Mouse (Mus musculus) limb, embryonic 15.5 days (tissue): ENCODE results near the gene Cers1. TPM values are rescaled to one million over a fixed set of nuclear protein-coding genes. Genes with fewer than 3 reads are reported as not detected.

Source experiments
- ATAC-seq: fragments of 200-750 bp; cut with Nextera tagmentation; 2 replicates; pipeline ENCODE4 v1.8.0; 2017; ENCODE audit warnings: low read depth, moderate TSS enrichment; ENCODE audit not compliant: insufficient number of reproducible peaks, low FRiP score, low TSS enrichment
- H3K27ac ChIP-seq: fragments of 300-500 bp; sonication (generic); 2 replicates; pipeline ENCODE4 v1.5.1; 2015; ENCODE audit warnings: moderate library complexity, mild to moderate bottlenecking, inconsistent platforms
- H3K27me3 ChIP-seq: fragments of 300-500 bp; sonication (generic); 2 replicates; pipeline ENCODE4 v1.6.1; 2015; ENCODE audit warnings: inconsistent platforms
- H3K36me3 ChIP-seq: fragments of 300-500 bp; sonication (generic); 2 replicates; pipeline ENCODE4 v1.6.1; 2015; ENCODE audit warnings: inconsistent platforms
- H3K4me1 ChIP-seq: fragments of 300-500 bp; sonication (generic); 2 replicates; pipeline ENCODE4 v1.6.1; 2015; ENCODE audit warnings: inconsistent platforms
- H3K4me2 ChIP-seq: fragments of 300-500 bp; sonication (generic); 2 replicates; pipeline ENCODE4 v1.6.1; 2015; ENCODE audit warnings: mild to moderate bottlenecking, inconsistent platforms
- H3K4me3 ChIP-seq: fragments of 300-500 bp; sonication (generic); 2 replicates; pipeline ENCODE4 v1.5.1; 2015; ENCODE audit warnings: mild to moderate bottlenecking, inconsistent platforms
- H3K9ac ChIP-seq: fragments of 300-500 bp; sonication (generic); 2 replicates; pipeline ENCODE4 v1.6.1; 2015; ENCODE audit warnings: inconsistent platforms
- H3K9me3 ChIP-seq: fragments of 300-500 bp; sonication (generic); 2 replicates; pipeline ENCODE4 v1.6.1; 2016; ENCODE audit warnings: inconsistent platforms
- WGBS: fragments of 180-500 bp; shearing (Covaris S2); methylation state at CpG from one replicate; pipeline ENCODE4 v1.1.7; 2015; 5-methylcytosine and 5-hydroxymethylcytosine counted together
- polyA plus RNA-seq: library from polyadenylated mRNA; unstranded; fragments of >200 nt; fragmentation: Nextera tagmentation; extraction: Ambion mirVana; gene quantifications from 2 replicates; pipeline ENCODE4 v1.2.1, GENCODE M21; 2015

Cers1 gene
- polyA plus RNA-seq, 1 experiment from 2014 or later = 8.8 TPM

DNA sequence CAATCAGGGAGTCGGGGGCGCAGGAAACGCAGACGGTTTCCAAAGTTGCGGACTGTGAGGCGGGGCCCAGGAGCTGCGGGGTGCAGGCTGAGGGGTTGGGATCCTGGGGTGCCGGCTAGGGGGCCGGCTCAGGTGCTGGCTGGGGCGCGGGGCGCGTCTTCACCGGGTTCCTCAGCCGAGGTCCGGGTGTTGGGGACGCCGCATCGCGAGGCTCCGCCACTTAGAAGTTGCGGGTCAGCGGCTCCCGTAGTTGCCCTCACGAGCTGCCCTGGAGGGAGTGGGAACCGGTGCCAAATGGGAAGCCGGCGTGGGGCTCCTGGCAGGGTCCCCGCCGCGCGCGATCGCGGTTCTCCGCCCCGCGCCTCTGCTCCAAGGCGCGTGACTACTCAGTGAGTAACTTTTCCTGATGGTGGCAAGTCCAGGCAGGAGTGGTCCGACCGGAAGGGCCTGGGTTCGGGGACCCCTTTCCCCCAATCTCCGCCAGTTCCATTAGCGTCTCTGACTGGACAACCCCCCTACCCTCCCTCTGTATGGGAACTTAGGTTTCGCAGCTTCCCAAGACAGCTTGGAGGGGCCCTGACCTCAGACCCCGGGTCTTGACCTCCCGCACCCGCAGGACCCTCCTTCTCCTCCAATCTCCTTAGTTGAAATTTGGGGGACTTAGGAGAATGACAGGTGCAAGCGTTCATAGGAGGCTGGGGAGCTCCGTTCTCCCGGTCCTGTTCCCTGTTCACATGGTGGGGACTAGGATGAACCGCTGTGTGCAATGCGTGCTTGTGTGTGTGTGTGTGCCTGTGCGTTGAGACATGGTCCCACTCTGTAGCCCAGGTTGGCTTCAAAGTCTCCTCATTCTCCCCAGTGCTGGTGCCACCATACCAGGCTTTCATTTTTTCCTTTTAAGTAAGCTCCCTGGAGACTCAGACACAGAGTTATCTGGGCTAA, 32.2 kb upstream of the Cers1 start:
- H3K27me3 ChIP-seq = no peaks in the 10 kb centered on the region
- H3K36me3 ChIP-seq = peaks cover 37% of the 10 kb centered on the region
- no peaks in the 10 kb centered on the region for H3K9me3 ChIP-seq
- 1% methylated on average over 55 of the region's 55 CpGs for WGBS
- peaks cover 18% of the 10 kb centered on the region for H3K4me1 ChIP-seq
- H3K4me2 ChIP-seq = peak overlapping the region; percentile 79
- peak overlapping the region; percentile 86 for H3K4me3 ChIP-seq
- H3K27ac ChIP-seq = peak overlapping the region; percentile 87
- peak overlapping the region; percentile 87 for H3K9ac ChIP-seq
- peak; percentile 49 for ATAC-seq

DNA sequence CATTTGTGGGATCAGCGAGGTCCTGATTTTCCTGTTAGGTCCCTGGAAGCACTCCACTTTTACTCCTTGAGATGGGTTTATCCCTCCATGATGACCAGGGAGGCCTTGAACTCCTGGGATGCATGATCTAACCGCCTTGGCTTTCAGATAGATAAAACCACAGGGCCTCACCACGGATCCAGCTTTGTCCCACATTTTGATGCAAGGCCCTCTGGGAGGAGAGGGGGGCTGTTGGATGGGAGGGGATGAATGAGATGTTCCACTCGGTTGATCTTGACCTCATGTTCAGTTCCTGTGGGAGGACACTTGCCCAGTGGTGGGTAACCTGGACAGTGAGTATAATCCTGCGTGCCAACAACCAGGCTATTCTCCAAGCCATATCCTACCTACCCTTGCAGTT, 31.2 kb upstream of the Cers1 start:
- Histone ChIP-seq H3K4me1 (peaks cover 18% of the 10 kb centered on the region), H3K27me3 (no peaks in the 10 kb centered on the region), H3K4me2 (no peak overlapping the region), H3K4me3 (no peak overlapping the region), H3K27ac (no peak overlapping the region), H3K36me3 (peaks cover 46% of the 10 kb centered on the region), H3K9ac (no peak overlapping the region), H3K9me3 (no peaks in the 10 kb centered on the region)
- no peak for ATAC-seq
- 82% methylated on average over 5 of the region's 5 CpGs for WGBS

- Histone ChIP-seq H3K9ac (no peak overlapping the region), H3K9me3 (no peaks in the 10 kb centered on the region), H3K27me3 (no peaks in the 10 kb centered on the region), H3K4me2 (no peak overlapping the region), H3K36me3 (peaks cover 54% of the 10 kb centered on the region), H3K4me3 (no peak overlapping the region), H3K4me1 (peaks cover 18% of the 10 kb centered on the region), H3K27ac (no peak overlapping the region)
- ATAC-seq = no peak
- WGBS = 97% methylated on average over 15 of the region's 15 CpGs
Measured at GRCm38 (mm10) chr8:70285304-70285703, 30.3 kb upstream of the Cers1 start.

- no peaks in the 10 kb centered on the region for H3K27me3 ChIP-seq
- 88% methylated on average over 8 of the region's 8 CpGs for WGBS
- H3K9me3 ChIP-seq = no peaks in the 10 kb centered on the region
- no peak overlapping the region for H3K9ac ChIP-seq
- no peak overlapping the region for H3K27ac ChIP-seq
- H3K36me3 ChIP-seq = peaks cover 69% of the 10 kb centered on the region
- no peak for ATAC-seq
- H3K4me1 ChIP-seq = peaks cover 18% of the 10 kb centered on the region
- H3K4me3 ChIP-seq = no peak overlapping the region
- H3K4me2 ChIP-seq = no peak overlapping the region
Measured at GRCm38 (mm10) chr8:70286737-70287136, 28.8 kb upstream of the Cers1 start.

GRCm38 (mm10) chr8:70293988-70294405, 21.6 kb upstream of the Cers1 start:
- Histone ChIP-seq H3K9ac (no peak overlapping the region), H3K36me3 (peaks cover 95% of the 10 kb centered on the region), H3K4me1 (peaks cover 6% of the 10 kb centered on the region; the same call in 1 of the 2 replicates), H3K9me3 (no peaks in the 10 kb centered on the region), H3K4me2 (no peak overlapping the region), H3K27ac (peak overlapping the region; percentile 59), H3K4me3 (no peak overlapping the region), H3K27me3 (no peaks in the 10 kb centered on the region)
- 0 out of 2 replicates have a peak, but pooled peaks have one; percentile 11 for ATAC-seq
- WGBS = 51% methylated on average over 5 of the region's 5 CpGs

- H3K4me3 ChIP-seq = peak overlapping the region; percentile 93; the same call in 1 of the 2 replicates
- no peak overlapping the region for H3K9ac ChIP-seq
- no peaks in the 10 kb centered on the region for H3K9me3 ChIP-seq
- H3K4me2 ChIP-seq = no peak overlapping the region
- no peaks in the 10 kb centered on the region for H3K27me3 ChIP-seq
- 83% methylated on average over 3 of the region's 3 CpGs for WGBS
- H3K36me3 ChIP-seq = peaks cover 60% of the 10 kb centered on the region
- no peak for ATAC-seq
- peaks cover 31% of the 10 kb centered on the region for H3K4me1 ChIP-seq
- no peak overlapping the region for H3K27ac ChIP-seq
Measured at GRCm38 (mm10) chr8:70300881-70301280, 14.7 kb upstream of the Cers1 start.

- Histone ChIP-seq H3K9me3 (no peaks in the 10 kb centered on the region), H3K4me1 (peaks cover 31% of the 10 kb centered on the region), H3K27me3 (no peaks in the 10 kb centered on the region), H3K4me2 (peak within 1 kb of the TSS; percentile 76), H3K9ac (peak within 1 kb of the TSS; percentile 78), H3K4me3 (peak within 1 kb of the TSS; percentile 93), H3K36me3 (peaks cover 57% of the 10 kb centered on the region), H3K27ac (peak within 1 kb of the TSS; percentile 84)
- under 1% methylated on average over 40 of the region's 40 CpGs for WGBS
- ATAC-seq = peak; percentile 88
Measured at GRCm38 (mm10) chr8:70302358-70302890, 13.2 kb upstream of the Cers1 start, which contains the start of the genes Ddx49 and Cope. Ddx49 (minus strand) TSS chr8:70302489. Cope (plus strand) TSS chr8:70302518.

DNA sequence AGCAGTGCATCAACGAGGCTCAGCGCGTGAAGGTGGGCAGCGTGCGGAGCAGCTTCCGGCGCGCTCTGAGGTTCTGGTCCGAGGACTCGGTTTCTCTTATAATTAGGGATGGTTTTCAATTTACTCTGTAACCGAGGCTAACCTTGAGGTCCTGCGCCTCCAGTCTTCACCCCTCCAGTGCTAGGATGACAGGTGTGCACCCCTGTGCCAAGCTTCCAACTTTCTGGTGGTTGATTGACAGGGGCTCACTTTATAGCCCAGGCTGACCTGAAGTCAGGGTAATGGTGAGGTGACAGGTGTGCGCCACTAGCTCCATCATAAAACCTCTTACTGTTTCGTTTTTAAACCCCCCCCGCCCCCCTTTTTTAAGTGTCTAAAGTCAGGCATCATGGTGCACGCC, 12.7 kb upstream of the Cers1 start:
- peaks cover 31% of the 10 kb centered on the region for H3K4me1 ChIP-seq
- H3K4me3 ChIP-seq = peak overlapping the region; percentile 93
- no peak for ATAC-seq
- H3K27me3 ChIP-seq = no peaks in the 10 kb centered on the region
- H3K36me3 ChIP-seq = peaks cover 57% of the 10 kb centered on the region
- WGBS = 3% methylated on average over 16 of the region's 16 CpGs
- peak overlapping the region; percentile 76 for H3K4me2 ChIP-seq
- H3K9me3 ChIP-seq = no peaks in the 10 kb centered on the region
- H3K27ac ChIP-seq = peak overlapping the region; percentile 84
- peak overlapping the region; percentile 78 for H3K9ac ChIP-seq

- no peak overlapping the region for H3K27ac ChIP-seq
- peaks cover 8% of the 10 kb centered on the region for H3K4me1 ChIP-seq
- ATAC-seq = no peak
- no peak overlapping the region for H3K9ac ChIP-seq
- no peaks in the 10 kb centered on the region for H3K9me3 ChIP-seq
- no peak overlapping the region for H3K4me3 ChIP-seq
- H3K36me3 ChIP-seq = peaks cover 88% of the 10 kb centered on the region
- no peaks in the 10 kb centered on the region for H3K27me3 ChIP-seq
- no peak overlapping the region for H3K4me2 ChIP-seq
- 24% methylated on average over 2 of the region's 2 CpGs for WGBS
Measured at GRCm38 (mm10) chr8:70309311-70309710, 6.3 kb upstream of the Cers1 start.

GRCm38 (mm10) chr8:70313399-70313798, 2.2 kb upstream of the Cers1 start:
- Histone ChIP-seq H3K4me1 (peaks cover 35% of the 10 kb centered on the region), H3K9ac (no peak overlapping the region), H3K27ac (no peak overlapping the region), H3K4me2 (no peak overlapping the region), H3K27me3 (no peaks in the 10 kb centered on the region), H3K4me3 (no peak overlapping the region), H3K36me3 (peaks cover 52% of the 10 kb centered on the region), H3K9me3 (no peaks in the 10 kb centered on the region)
- WGBS = 76% methylated on average over 2 of the region's 2 CpGs
- no peak for ATAC-seq

DNA sequence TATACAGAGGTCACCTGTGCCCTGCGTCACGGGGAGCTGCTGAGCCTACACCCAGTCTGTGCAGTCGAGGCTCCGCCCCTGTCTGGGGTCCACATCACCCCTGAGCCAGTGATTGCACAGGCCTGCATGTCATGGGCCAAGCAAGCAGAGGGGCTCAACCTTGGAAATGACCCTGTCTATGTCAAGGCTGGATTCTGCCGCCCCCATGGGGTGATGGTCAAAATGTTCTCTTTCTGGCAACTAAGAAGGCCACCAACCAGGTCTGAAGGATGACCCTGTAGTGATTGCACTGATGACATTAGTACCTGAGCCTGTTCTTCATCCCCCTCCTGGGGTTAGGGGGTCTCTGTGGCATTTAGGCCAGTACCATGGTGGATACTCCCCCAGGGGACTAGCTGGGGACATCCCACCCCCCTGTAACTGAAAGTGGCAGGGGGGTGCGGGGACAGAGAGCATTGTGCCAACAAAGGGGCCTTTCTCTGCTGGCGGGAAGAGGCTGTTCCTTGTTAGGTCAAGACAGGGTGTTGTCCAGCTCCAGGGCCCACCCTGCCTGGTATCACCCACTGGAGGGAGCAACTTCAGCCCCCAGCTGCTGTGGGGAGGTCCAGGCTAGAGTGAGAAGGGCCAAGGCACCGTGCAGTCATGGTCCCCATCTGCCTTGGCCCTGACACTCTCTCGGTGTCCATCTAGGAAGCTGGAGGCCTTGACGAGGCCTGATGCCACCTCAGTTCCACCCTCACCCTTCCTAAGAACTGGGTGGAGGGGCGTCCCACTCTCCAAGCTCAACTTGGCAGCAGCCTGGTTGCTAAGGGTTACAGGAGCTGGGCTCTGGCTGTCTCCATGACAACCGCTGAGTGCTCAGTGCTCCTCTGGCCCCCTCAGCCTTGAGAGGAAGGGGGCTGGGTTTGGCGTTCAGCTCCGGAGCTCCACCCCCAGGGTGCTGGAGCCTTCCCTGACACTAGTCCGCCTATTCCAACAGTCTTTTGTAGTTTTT, 1.2 kb downstream of the Cers1 start:
- no peaks in the 10 kb centered on the region for H3K9me3 ChIP-seq
- H3K27me3 ChIP-seq = no peaks in the 10 kb centered on the region
- H3K4me3 ChIP-seq = peak overlapping the region; percentile 69
- peak overlapping the region; percentile 84 for H3K27ac ChIP-seq
- peak overlapping the region; percentile 85 for H3K4me2 ChIP-seq
- peak; percentile 48 for ATAC-seq
- WGBS = 17% methylated on average over 15 of the region's 15 CpGs
- H3K4me1 ChIP-seq = peaks cover 35% of the 10 kb centered on the region
- H3K36me3 ChIP-seq = peaks cover 37% of the 10 kb centered on the region
- peak overlapping the region; percentile 64 for H3K9ac ChIP-seq
